Mouse (Mus musculus) embryo, embryonic 9.5 days (tissue): Measurements from ENCODE around the gene Cdh6.

Experiments
- DNase-seq: peaks from one replicate; pipeline ENCODE4 v3.0.0-alpha.2; 2017; ENCODE audit errors: extremely low spot score

Gene Cdh6

GRCm38 (mm10) chr15:13067429-13068212 is 105.9 kb downstream of the Cdh6 start:
- DNase-seq = no peak

- no peak for DNase-seq
These were observed 106.7 kb downstream of the Cdh6 start for GRCm38 (mm10) chr15:13066765-13067164.

- no peak for DNase-seq
These were observed 109.8 kb downstream of the Cdh6 start for GRCm38 (mm10) chr15:13063633-13064032.

GRCm38 (mm10) chr15:13057728-13058127 is 115.7 kb downstream of the Cdh6 start:
- no peak for DNase-seq

- DNase-seq = no peak
These were observed 116.2 kb downstream of the Cdh6 start for GRCm38 (mm10) chr15:13057302-13057701.

GRCm38 (mm10) chr15:13047910-13048309 is 125.6 kb downstream of the Cdh6 start:
- DNase-seq = no peak

GRCm38 (mm10) chr15:13034436-13034835 is 139.0 kb downstream of the Cdh6 start:
- DNase-seq = peak; percentile 9

- no peak for DNase-seq
These were observed 142.8 kb downstream of the Cdh6 start for GRCm38 (mm10) chr15:13030641-13031040.

- DNase-seq = no peak
These were observed 146.0 kb downstream of the Cdh6 start for GRCm38 (mm10) chr15:13027513-13027912.

- DNase-seq = no peak
These were observed 156.6 kb downstream of the Cdh6 start for GRCm38 (mm10) chr15:13016756-13017357.

- DNase-seq = no peak
These were observed 164.7 kb downstream of the Cdh6 start for GRCm38 (mm10) chr15:13008803-13009202.

- DNase-seq = no peak
These were observed 167.5 kb downstream of the Cdh6 start for GRCm38 (mm10) chr15:13005934-13006333.

- no peak for DNase-seq
These were observed 171.9 kb downstream of the Cdh6 start for GRCm38 (mm10) chr15:13001549-13001948.

- DNase-seq = no peak
These were observed 178.7 kb downstream of the Cdh6 start for GRCm38 (mm10) chr15:12994563-12995359.
